Mouse (Mus musculus): ENCODE measurements around the gene Uba52. TPM values are rescaled to one million over a fixed set of nuclear protein-coding genes. Genes with fewer than 3 reads are reported as not detected.

The Uba52 gene
- polyA plus RNA-seq, 1 experiment from 2014 or later, result 909 TPM

DNA sequence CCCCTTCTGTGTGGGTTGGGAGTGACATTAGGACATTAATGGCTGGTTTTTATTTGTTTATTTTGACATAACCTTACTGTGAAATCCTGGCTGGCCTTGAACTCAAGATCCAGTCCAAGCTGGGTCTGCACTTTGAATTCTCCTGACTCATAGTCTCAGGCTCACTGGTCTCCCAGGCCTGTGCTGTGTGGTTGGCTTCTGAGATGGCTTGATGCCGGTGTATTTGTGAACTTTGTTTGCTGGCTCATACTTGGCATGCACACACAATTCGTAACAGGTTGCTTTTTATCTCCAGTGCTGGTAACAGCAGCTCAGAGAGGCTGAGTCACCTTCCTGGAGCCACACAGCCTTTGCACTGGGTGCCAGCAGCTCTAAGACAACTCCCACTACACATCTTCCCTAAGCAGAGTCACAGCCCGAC lies 19.1 kb upstream of the Uba52 start:
- 91% methylated on average over 3 of the region's 3 CpGs for WGBS

DNA sequence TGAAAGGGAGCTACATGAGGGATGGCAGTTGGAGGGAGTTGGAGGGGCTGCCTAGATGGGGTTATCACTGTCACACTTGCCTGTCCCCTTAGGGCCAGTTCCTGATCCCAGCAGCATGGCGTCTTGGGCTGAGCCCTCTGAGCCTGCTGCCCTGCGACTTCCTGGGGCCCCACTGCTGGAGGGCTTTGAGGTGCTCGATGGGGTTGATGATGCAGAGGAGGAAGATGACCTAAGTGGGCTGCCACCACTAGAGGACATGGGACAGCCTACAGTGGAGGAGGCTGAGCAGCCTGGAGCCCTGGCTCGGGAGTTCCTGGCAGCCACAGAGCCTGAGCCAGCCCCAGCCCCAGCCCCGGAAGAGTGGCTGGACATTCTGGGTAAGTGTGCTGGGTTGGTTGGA lies 18.7 kb upstream of the Uba52 start:
- Histone ChIP-seq H3K9ac (no peak overlapping the region), H3K9me3 (no peaks in the 10 kb centered on the region), H3K36me3 (peaks cover 48% of the 10 kb centered on the region), H3K27me3 (no peaks in the 10 kb centered on the region), H3K27ac (no peak overlapping the region), H3K4me2 (no peak overlapping the region), H3K4me1 (peaks cover 27% of the 10 kb centered on the region), H3K4me3 (no peak overlapping the region)
- whole genome bisulfite sequencing, result 78% methylated on average over 5 of the region's 5 CpGs
- ATAC-seq (ENCODE audit: borderline replicate concordance, extremely low read depth, low FRiP score, low TSS enrichment), result no peak

More for the DNA sequence above, 19.1 kb upstream of the Uba52 start:
- no peak overlapping the region for H3K9ac ChIP-seq
- no peaks in the 10 kb centered on the region for H3K9me3 ChIP-seq
- H3K27me3 ChIP-seq, result no peaks in the 10 kb centered on the region
- no peak overlapping the region for H3K4me3 ChIP-seq
- H3K4me1 ChIP-seq, result peaks cover 27% of the 10 kb centered on the region
- no peak overlapping the region for H3K27ac ChIP-seq
- peaks cover 53% of the 10 kb centered on the region for H3K36me3 ChIP-seq
- ATAC-seq (ENCODE audit: borderline replicate concordance, extremely low read depth, low FRiP score, low TSS enrichment), result no peak
- no peak overlapping the region for H3K4me2 ChIP-seq

DNA sequence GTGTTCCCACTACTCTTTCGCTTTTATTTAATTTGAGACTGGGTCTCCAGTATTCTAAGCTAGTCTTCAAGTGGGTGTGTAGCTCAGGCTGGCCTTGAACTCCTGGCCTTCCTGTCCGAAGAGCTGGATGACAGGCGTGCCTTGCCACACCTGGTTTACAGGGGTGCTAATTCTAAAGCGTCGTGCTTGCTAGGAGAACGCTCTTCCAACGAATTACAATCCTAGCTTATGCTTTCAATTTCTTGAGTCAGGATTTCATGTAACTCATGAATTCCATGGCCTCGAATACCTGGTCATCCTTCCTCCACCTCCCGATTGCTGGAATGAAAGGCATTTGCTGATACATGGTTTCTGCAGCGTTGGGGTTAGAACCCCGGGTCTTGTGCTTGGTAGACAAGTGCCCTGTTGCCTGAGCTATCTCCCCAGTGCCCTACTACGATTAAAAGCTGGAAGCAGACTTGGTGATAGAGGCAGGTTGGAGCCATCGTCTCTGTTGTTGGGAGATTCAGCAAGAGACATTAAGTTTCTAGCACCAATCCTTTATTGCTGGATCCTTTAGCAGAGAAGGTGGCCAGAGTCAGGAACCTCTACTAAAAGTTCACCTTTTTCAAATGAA lies 17.7 kb upstream of the Uba52 start:
- ATAC-seq (ENCODE audit: borderline replicate concordance, extremely low read depth, low FRiP score, low TSS enrichment), result no peak
- H3K27me3 ChIP-seq, result no peaks in the 10 kb centered on the region
- peak overlapping the region; percentile 96 for H3K9ac ChIP-seq
- H3K4me2 ChIP-seq, result peak overlapping the region; percentile 75
- H3K36me3 ChIP-seq, result peaks cover 39% of the 10 kb centered on the region
- H3K4me1 ChIP-seq, result peaks cover 32% of the 10 kb centered on the region
- H3K27ac ChIP-seq, result peak overlapping the region; percentile 89; the same call in 1 of the 2 replicates
- peak overlapping the region; percentile 88 for H3K4me3 ChIP-seq
- no peaks in the 10 kb centered on the region for H3K9me3 ChIP-seq
- 20% methylated on average over 13 of the region's 13 CpGs for WGBS

DNA sequence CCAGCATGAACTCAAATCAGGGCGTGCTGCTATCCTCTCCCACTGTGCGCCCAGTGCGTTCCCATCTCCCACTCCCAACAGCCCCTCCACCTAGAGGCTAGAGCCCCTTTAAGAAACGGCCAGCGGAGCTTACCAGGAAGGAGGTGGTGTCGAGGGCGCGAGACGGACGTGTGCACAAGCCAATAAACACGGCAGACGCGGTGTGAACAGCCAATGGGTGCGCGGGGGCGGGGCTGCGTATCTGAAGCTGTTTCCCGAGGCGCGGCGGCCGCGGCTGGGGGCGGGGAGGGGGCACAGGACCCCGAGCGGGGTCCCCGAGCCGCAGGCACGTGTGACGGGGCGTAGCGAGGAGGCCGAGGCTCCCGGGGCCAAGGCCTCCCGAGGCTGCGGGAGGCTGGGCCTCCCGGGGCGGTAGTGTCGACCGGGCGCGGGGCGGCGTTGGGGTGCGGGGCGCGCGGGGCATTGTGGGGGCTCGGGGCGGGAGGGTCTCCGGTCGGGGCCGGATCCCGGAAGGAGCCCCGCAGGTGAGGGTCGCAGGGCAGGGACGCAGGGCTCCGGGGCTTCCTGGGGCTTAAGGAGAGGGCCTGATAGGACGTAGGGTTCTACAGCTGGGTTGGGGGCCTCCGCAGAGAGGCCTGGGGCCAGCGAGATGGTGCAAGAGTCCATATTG lies 17.0 kb upstream of the Uba52 start, which contains the start of the genes Fkbp8 and Kxd1:
TSS of gene Fkbp8 (plus strand) at position 213 of the 670 bp plus-strand sequence.
TSS of gene Kxd1 (minus strand) at position 445 of the 670 bp plus-strand sequence.
- Histone ChIP-seq H3K36me3 (peaks cover 33% of the 10 kb centered on the region), H3K27me3 (no peaks in the 10 kb centered on the region), H3K9me3 (no peaks in the 10 kb centered on the region), H3K4me1 (peaks cover 33% of the 10 kb centered on the region), H3K27ac (peak within 1 kb of the TSS; percentile 89), H3K4me2 (peak within 1 kb of the TSS; percentile 75), H3K9ac (peak within 1 kb of the TSS; percentile 96), H3K4me3 (peak within 1 kb of the TSS; percentile 88)
- peak; percentile 88 for ATAC-seq (ENCODE audit: borderline replicate concordance, extremely low read depth, low FRiP score, low TSS enrichment)
- WGBS, result 0% methylated on average over 44 of the region's 61 CpGs

DNA sequence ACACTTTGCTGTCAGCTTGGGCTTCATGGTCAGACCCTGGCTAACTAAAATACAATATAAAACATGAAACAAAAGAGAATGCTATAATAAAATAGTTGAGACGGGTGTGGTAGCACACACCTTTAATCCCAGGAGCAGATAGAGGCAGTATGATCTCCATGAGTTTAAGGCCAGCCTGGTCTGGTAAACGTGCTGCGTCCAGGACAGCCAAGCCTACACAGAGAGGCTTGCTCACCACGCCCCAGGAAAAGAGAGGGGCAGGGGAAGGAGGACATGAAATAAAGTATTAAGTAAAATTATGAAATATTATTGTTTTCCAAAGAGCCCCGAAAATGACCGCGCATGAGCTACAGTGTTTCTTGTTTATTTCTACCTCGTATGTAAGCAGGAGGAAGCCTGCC lies 16.5 kb upstream of the Uba52 start:
- Histone ChIP-seq H3K4me3 (peak overlapping the region; percentile 88), H3K27ac (peak overlapping the region; percentile 54; the same call in 1 of the 2 replicates), H3K4me1 (peaks cover 38% of the 10 kb centered on the region), H3K9ac (peak overlapping the region; percentile 96), H3K36me3 (peaks cover 27% of the 10 kb centered on the region), H3K4me2 (peak overlapping the region; percentile 75), H3K9me3 (no peaks in the 10 kb centered on the region), H3K27me3 (no peaks in the 10 kb centered on the region)
- 1% methylated on average over 8 of the region's 8 CpGs for WGBS
- ATAC-seq (ENCODE audit: borderline replicate concordance, extremely low read depth, low FRiP score, low TSS enrichment), result no peak

DNA sequence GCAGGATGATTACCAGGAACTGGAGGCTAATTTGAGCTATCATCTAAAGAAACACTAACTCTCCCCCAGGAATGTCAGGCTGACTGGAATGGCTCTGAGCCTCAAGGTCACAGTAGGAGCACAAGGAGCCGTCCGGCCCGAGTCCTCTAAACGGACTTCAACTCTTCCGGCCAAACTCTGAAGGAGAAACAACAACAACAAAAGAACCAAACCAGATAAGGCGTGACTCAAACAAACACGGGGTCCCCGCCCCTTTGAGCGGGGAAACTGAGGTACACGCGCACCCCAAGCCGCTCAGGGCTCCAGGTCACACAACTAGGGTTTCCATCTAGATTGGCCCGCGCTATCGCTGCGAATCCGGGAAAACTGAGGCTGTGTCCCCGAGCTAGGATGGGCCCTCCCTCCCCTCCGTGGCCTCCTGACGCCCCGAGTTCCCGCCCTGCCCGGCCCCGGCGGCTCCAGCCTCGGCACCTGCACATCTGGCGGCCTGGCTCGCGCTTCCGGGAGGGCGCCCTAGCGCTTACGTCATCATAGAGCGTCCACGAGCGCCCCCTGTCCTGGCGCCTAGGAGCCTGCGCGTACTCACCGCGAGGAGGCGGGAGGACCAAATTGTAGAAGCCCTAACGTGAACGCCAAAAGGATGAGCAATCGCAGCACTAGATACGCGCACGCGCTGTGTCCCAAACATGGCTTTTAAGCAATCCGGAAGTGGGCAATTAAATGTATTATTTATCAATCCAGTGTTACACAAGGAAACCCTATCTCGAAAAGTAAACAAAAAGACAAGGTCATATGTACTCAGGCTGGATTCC lies 12.2 kb upstream of the Uba52 start:
- no peaks in the 10 kb centered on the region for H3K27me3 ChIP-seq

DNA sequence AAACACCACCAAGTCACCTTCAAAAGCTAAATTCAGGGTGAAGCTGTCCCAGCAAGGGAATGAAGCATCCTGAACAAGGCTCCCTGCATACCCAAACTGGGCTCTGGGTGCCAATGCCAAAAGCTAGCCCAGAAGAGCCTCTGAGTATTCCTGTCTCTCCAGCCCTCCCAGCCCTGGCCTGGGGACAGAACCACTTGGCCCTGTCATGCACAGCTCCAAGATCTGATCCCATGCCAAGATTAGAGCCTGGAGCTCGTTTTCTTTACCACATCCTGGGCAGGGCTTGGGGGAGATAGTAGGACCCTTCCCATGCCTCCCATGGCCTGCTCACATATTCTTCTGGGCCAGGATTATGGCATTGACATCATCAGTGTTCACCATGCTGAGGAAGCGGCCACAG lies 9.0 kb upstream of the Uba52 start:
- Histone ChIP-seq H3K27ac (no peak overlapping the region), H3K4me1 (peaks cover 14% of the 10 kb centered on the region), H3K27me3 (no peaks in the 10 kb centered on the region), H3K4me3 (no peak overlapping the region), H3K36me3 (peaks cover 14% of the 10 kb centered on the region; the same call in 1 of the 2 replicates), H3K9ac (no peak overlapping the region), H3K4me2 (no peak overlapping the region), H3K9me3 (no peaks in the 10 kb centered on the region)
- 46% methylated on average over 2 of the region's 2 CpGs for WGBS
- ATAC-seq (ENCODE audit: borderline replicate concordance, extremely low read depth, low FRiP score, low TSS enrichment), result no peak

More for the DNA sequence above, 12.2 kb upstream of the Uba52 start:
- peak; percentile 85 for ATAC-seq (ENCODE audit: borderline replicate concordance, extremely low read depth, low FRiP score, low TSS enrichment)
- Histone ChIP-seq H3K4me2 (peak overlapping the region; percentile 78), H3K9me3 (no peaks in the 10 kb centered on the region), H3K4me3 (peak overlapping the region; percentile 81), H3K36me3 (no peaks in the 10 kb centered on the region), H3K9ac (peak overlapping the region; percentile 79), H3K27ac (peak overlapping the region; percentile 85), H3K4me1 (peaks cover 23% of the 10 kb centered on the region)
- WGBS, result under 1% methylated on average over 50 of the region's 51 CpGs

DNA sequence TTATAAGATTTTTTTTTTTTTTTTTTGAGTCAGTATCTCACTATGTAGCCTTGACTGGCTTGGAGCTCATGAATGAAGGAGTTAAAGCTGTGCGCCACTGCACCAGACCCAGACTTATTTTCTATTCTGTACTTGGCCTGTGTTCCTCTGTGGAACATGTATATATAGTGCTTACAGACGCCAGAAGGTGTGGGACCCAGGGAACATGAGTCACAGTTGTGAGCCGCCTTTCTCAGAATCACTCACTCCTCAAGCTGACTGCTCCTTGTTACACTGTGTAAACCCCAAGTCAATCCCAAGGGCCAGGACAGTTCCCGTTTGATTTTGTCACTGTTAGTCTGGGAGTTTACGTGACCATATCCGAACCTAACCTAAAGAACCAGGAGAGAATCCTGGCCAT lies 8.4 kb upstream of the Uba52 start:
- Histone ChIP-seq H3K4me3 (no peak overlapping the region), H3K9ac (no peak overlapping the region), H3K36me3 (peaks cover 18% of the 10 kb centered on the region; the same call in 1 of the 2 replicates), H3K4me1 (peaks cover 14% of the 10 kb centered on the region), H3K4me2 (no peak overlapping the region), H3K27ac (no peak overlapping the region), H3K27me3 (no peaks in the 10 kb centered on the region), H3K9me3 (no peaks in the 10 kb centered on the region)
- no peak for ATAC-seq (ENCODE audit: borderline replicate concordance, extremely low read depth, low FRiP score, low TSS enrichment)
- WGBS, result 84% methylated on average over 6 of the region's 6 CpGs

DNA sequence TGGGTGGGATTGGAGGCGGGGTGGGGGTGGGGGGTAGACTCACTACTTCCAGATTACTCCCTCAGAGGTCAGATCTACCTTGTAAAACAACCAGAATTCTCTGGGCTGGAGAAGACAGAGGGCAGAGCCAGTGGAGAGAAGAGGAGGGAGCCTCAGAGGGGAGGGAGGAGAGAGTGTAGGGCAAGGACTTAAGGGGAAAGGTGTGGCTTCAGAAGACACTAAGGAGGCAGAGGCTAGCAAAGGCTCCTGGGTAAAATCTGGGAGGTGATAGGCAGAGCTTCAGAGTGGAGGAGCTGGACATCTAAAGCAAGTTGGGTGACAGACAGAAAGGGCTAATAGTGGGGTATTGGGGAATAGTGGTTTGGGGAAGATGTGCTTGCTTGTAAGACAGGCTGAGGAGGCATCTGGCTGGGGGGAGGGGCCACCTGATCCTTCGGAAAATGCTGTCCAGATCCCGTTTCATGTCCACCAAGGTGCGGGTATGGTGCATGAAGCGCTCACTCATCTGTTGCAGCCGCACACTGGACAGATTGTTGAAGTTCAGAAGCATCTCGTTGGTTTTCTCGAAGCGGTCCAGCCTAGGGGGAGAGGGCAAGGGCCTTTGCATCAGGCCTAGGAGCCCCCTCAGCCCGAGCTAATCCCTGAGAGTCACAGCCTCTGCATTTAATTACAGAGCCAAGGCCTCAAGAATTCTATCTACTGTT lies 7.5 kb upstream of the Uba52 start:
- no peak for ATAC-seq (ENCODE audit: borderline replicate concordance, extremely low read depth, low FRiP score, low TSS enrichment)
- H3K27ac ChIP-seq, result no peak overlapping the region
- 73% methylated on average over 10 of the region's 10 CpGs for WGBS
- peaks cover 10% of the 10 kb centered on the region for H3K4me1 ChIP-seq
- H3K4me2 ChIP-seq, result no peak overlapping the region
- no peak overlapping the region for H3K4me3 ChIP-seq
- H3K27me3 ChIP-seq, result no peaks in the 10 kb centered on the region
- H3K9ac ChIP-seq, result no peak overlapping the region
- peaks cover 23% of the 10 kb centered on the region; the same call in 1 of the 2 replicates for H3K36me3 ChIP-seq
- H3K9me3 ChIP-seq, result no peaks in the 10 kb centered on the region

DNA sequence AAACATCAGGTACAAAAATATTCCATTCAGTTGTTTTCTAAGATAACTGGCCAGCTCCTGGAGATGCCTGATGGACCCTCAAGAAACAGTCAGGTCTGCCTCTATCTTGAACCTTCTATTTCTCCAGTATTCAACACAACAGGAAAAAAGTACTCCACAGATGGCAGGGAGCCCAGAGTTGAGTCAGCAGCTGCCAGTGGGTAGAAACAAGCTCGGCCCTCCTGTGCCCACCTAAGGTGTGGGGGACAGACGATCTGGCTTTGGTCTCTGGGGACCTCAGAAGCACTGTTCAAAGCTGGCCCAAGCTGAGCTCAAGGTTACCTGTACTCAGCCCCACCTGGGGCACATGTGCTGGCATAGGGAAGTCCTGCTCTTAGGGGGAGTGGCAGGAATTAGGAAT lies 2.8 kb upstream of the Uba52 start:
- Histone ChIP-seq H3K36me3 (peaks cover 27% of the 10 kb centered on the region; the same call in 1 of the 2 replicates), H3K4me2 (no peak overlapping the region), H3K27ac (no peak overlapping the region), H3K27me3 (no peaks in the 10 kb centered on the region), H3K4me1 (peaks cover 27% of the 10 kb centered on the region), H3K9ac (no peak overlapping the region), H3K9me3 (no peaks in the 10 kb centered on the region), H3K4me3 (no peak overlapping the region)
- no peak for ATAC-seq (ENCODE audit: borderline replicate concordance, extremely low read depth, low FRiP score, low TSS enrichment)
- 44% methylated on average over 2 of the region's 2 CpGs for WGBS

DNA sequence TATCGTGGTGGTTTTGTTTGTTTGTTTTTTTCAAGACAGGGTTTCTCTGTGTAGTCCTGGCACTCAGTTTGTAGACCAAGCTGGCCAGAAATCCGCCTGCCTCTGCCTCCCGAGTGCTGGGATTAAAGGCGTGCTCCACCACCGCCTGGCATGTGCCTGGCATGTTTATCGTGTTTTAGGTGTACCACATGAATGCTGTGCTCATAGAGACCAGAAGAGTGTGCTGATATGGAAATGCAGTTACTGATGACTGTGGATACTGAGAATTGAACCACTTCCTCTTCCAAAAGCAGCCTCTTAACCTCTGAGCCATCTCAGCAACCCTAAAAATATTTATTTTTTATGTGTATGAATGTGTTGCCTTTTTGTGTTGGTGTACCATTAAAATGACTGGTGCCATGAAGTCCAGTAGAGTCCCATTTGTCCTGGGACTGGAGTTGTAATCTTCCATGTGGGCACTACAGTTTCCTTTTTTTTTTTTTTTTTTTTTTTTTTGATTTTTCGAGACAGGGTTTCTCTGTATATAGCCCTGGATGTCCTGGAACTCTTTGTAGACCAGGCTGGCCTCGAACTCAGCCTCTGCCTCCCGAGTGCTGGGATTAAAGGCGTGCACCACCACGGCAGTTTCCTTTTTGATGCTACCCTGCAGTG lies 1.8 kb upstream of the Uba52 start:
- Histone ChIP-seq H3K9me3 (no peaks in the 10 kb centered on the region), H3K27ac (no peak overlapping the region), H3K4me3 (no peak overlapping the region), H3K4me1 (peaks cover 34% of the 10 kb centered on the region), H3K36me3 (peaks cover 36% of the 10 kb centered on the region), H3K27me3 (no peaks in the 10 kb centered on the region), H3K4me2 (no peak overlapping the region), H3K9ac (no peak overlapping the region)
- no peak for ATAC-seq (ENCODE audit: borderline replicate concordance, extremely low read depth, low FRiP score, low TSS enrichment)
- 92% methylated on average over 11 of the region's 11 CpGs for WGBS

Measured in lung, embryonic 15.5 days (tissue).